Mouse (Mus musculus): Measurements from ENCODE around the gene Ssx2ip. TPM values are rescaled to one million over a fixed set of nuclear protein-coding genes. Genes with fewer than 3 reads are reported as not detected.

Gene Ssx2ip
- polyA plus RNA-seq, 1 experiment from 2014 or later = 21.8 TPM

DNA sequence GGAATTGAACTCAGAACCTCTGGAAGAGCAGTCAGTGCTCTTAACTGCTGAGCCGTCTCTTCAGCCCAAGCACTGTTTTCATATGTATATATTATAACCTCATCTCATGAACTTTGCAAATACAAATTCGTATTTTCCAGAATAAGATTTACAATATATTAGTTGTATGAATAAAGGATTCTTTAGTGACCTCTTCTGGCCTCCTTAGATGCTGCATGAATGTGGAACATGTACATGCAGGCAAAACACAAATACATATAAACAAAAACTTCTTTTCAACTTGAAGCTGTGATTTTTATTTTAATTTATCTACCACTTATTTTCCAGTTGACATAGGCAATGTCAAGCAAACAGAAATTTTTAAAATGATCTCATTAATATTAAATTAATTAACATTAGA, 77.6 kb downstream of the Ssx2ip start:
- no peaks in the 10 kb centered on the region for H3K27me3 ChIP-seq (replicated peaks; ENCODE audit: insufficient read depth, low read length)
- H3K4me2 ChIP-seq (replicated peaks; ENCODE audit: low read depth, low read length) = no peak overlapping the region
- H3K36me3 ChIP-seq (ENCODE audit: insufficient read depth, low read length) = no peaks in the 10 kb centered on the region
- DNase-seq (ENCODE audit: low spot score) = peak; percentile 35
- no peak overlapping the region for H3K27ac ChIP-seq (ENCODE audit: low read length)
- no peaks in the 10 kb centered on the region for H3K9me3 ChIP-seq (ENCODE audit: low read length)
- 49% methylated on average over 2 of the region's 2 CpGs for WGBS
- peak; percentile 44 for TF ChIP-seq CTCF (IDR thresholded peaks at IDR 0.05)
- no peak for TF ChIP-seq EP300 (IDR thresholded peaks at IDR 0.05)
- no peak for ATAC-seq
- H3K4me1 ChIP-seq (ENCODE audit: insufficient read depth, low read depth, low read length) = no peaks in the 10 kb centered on the region
- H3K9ac ChIP-seq (replicated peaks; ENCODE audit: low read depth) = no peak overlapping the region
- no peak overlapping the region for H3K4me3 ChIP-seq (ENCODE audit: low read depth, low read length)

DNA sequence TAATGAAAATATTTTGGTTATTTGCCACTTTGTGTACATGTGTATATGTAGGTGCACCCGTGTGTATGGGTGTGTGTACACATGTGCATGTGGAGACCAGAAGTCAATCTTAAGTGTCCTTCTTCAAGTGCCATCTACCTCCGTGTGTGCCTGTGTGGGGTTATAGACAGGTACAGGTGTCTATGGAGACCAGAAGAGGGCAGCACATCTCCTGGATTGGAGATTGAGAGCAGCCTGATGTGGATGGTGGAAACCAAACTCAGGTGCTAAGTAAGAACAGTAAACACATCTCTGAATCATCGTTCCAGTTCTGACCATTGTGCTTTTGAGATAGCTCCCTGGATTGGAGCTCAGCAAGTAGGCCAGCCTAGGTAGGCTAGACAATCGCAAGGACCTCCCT, 82.0 kb downstream of the Ssx2ip start:
- Histone ChIP-seq H3K36me3 (ENCODE audit: insufficient read depth, low read length) (no peaks in the 10 kb centered on the region), H3K9me3 (ENCODE audit: low read length) (no peaks in the 10 kb centered on the region), H3K4me2 (replicated peaks; ENCODE audit: low read depth, low read length) (no peak overlapping the region), H3K27ac (ENCODE audit: low read length) (no peak overlapping the region), H3K4me3 (ENCODE audit: low read depth, low read length) (no peak overlapping the region), H3K9ac (replicated peaks; ENCODE audit: low read depth) (no peak overlapping the region), H3K27me3 (replicated peaks; ENCODE audit: insufficient read depth, low read length) (no peaks in the 10 kb centered on the region), H3K4me1 (ENCODE audit: insufficient read depth, low read depth, low read length) (no peaks in the 10 kb centered on the region)
- DNase-seq (ENCODE audit: low spot score) = no peak
- WGBS = 82% methylated on average over 4 of the region's 4 CpGs
- ATAC-seq = no peak
- TF ChIP-seq EP300 (IDR thresholded peaks at IDR 0.05) (no peak), CTCF (IDR thresholded peaks at IDR 0.05) (peak; percentile 32)

Small RNA genes within 50 kb of the gene (microRNA-seq; reads per million reads assigned to microRNA genes)
- not detected for gene Gm22901

Other genes with a start within 250 kb of the Ssx2ip start
- gene Lpar3, start 183.7 kb upstream of the Ssx2ip start, polyA plus RNA-seq (2015; fragmentation: Nextera tagmentation; extraction: Ambion mirVana) = 9.5 and 9.8 TPM in 2 replicates
- gene Ctbs, start 45.2 kb downstream of the Ssx2ip start, polyA plus RNA-seq (2015; fragmentation: Nextera tagmentation; extraction: Ambion mirVana) = 14.8 and 15.9 TPM in 2 replicates
- 4.4 and 5.8 TPM in 2 replicates for gene Spata1, start 95.1 kb downstream of the Ssx2ip start, polyA plus RNA-seq (2015; fragmentation: Nextera tagmentation; extraction: Ambion mirVana)
- 1,414 and 1,430 TPM in 2 replicates for gene Gng5, start 95.2 kb downstream of the Ssx2ip start, polyA plus RNA-seq (2015; fragmentation: Nextera tagmentation; extraction: Ambion mirVana)
- gene Rpf1, start 116.8 kb downstream of the Ssx2ip start, polyA plus RNA-seq (2015; fragmentation: Nextera tagmentation; extraction: Ambion mirVana) = 38.4 and 39.8 TPM in 2 replicates
- gene Uox, start 165.8 kb downstream of the Ssx2ip start, polyA plus RNA-seq (2015; fragmentation: Nextera tagmentation; extraction: Ambion mirVana) = 0.29 and 0.63 TPM in 2 replicates
- gene Dnase2b, start 211.0 kb downstream of the Ssx2ip start, polyA plus RNA-seq (2015; fragmentation: Nextera tagmentation; extraction: Ambion mirVana) = 0.05 and 0.07 TPM in 2 replicates
- gene 4930503B20Rik, start 246.7 kb downstream of the Ssx2ip start, polyA plus RNA-seq (2015; fragmentation: Nextera tagmentation; extraction: Ambion mirVana) = not detected in 2 replicates